Mouse (Mus musculus) cortical plate, adult 2 months (tissue): Measurements from ENCODE around the gene Pnpla5.

ENCODE experiments used
- CTCF ChIP-seq: fragments of 200-500 bp; IDR thresholded peaks from 2 replicates; pipeline ENCODE4 v1.5.1; 2011; ENCODE audit warnings: mild to moderate bottlenecking, control low read depth, low read length; ENCODE audit not compliant: insufficient read depth; ENCODE audit errors: extremely low read depth
- POLR2A ChIP-seq: fragments of 200-500 bp; IDR thresholded peaks from 2 replicates; pipeline ENCODE4 v1.6.1; 2011; ENCODE audit warnings: mild to moderate bottlenecking, low read length, control low read depth; ENCODE audit not compliant: insufficient read depth; ENCODE audit errors: extremely low read depth

DNA sequence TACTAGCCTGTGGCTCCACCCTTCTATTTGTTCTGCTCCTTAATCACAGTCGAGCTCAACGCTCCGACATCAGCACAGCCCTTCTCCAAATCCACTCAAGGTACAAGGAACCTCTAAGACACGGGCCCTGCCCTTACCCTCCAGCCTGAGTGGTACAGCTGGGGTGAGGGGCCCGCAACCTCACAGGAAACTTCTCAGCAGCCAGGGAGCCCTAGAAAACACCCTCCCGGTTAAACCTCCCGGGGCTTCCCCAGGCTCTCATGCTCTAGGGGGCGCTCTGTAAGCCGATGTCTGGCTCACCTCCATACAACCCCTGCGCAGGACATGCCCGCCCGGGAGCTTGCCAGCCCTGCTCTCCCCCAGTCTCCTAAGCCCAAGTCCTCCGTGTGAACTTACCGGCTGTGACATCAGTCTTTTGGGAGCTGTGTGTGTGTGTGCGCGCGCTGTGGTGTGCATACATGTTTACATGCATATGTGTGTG is 48.2 kb downstream of the Pnpla5 start:
- TF ChIP-seq POLR2A (no peak), CTCF (0 out of 2 replicates have a peak, but pooled peaks have one; percentile 24)
